Mouse (Mus musculus) cerebellum, adult 2 months (tissue): ENCODE results near the gene Acot12. TPM values are rescaled to one million over a fixed set of nuclear protein-coding genes. Genes with fewer than 3 reads are reported as not detected.
A peak's percentile ranks its signal among the peaks of the same experiment; 100 is the strongest.

Source experiments
- DNase-seq, 2 experiments: peaks; one replicate each; pipeline ENCODE4 v3.0.0; 2021
- H3K27ac ChIP-seq: fragments of 200-500 bp; 2 replicates; pipeline ENCODE4 v1.5.1; 2012; ENCODE audit warnings: low read length, control low read depth, inconsistent platforms; ENCODE audit not compliant: insufficient read depth
- H3K27me3 ChIP-seq: fragments of 200-500 bp; 2 replicates; pipeline ENCODE4 v1.6.1; 2012; ENCODE audit warnings: inconsistent platforms, mild to moderate bottlenecking, low read length, moderate library complexity; ENCODE audit not compliant: control insufficient read depth, insufficient read depth
- H3K4me1 ChIP-seq: fragments of 200-500 bp; 2 replicates; pipeline ENCODE4 v1.6.1; 2011; ENCODE audit warnings: low read length; ENCODE audit not compliant: control insufficient read depth, insufficient read depth
- H3K4me3 ChIP-seq: fragments of 200-500 bp; replicated peaks from 2 replicates; pipeline ENCODE3; 2011; ENCODE audit warnings: mild to moderate bottlenecking, low read depth, low read length, control low read depth; ENCODE audit not compliant: insufficient read depth
- CTCF ChIP-seq: fragments of 200-500 bp; IDR thresholded peaks from 2 replicates; pipeline ENCODE4 v1.5.1; 2011; ENCODE audit warnings: low read depth, mild to moderate bottlenecking, control low read depth, low read length, moderate library complexity, borderline replicate concordance; ENCODE audit not compliant: insufficient read depth
- POLR2A ChIP-seq: fragments of 200-500 bp; IDR thresholded peaks from 2 replicates; pipeline ENCODE4 v1.6.1; 2011; ENCODE audit warnings: low read length, control low read depth, borderline replicate concordance; ENCODE audit not compliant: insufficient read depth
- WGBS: fragments of 180-500 bp; shearing (Covaris S2); methylation state at CpG from one replicate; pipeline ENCODE4 v1.1.7; 2018; 5-methylcytosine and 5-hydroxymethylcytosine counted together
- polyA plus RNA-seq: library from polyadenylated mRNA; depleted of rRNA; stranded (reverse); fragments of >200 nt; gene quantifications from 2 replicates; pipeline ENCODE4 v1.2.3, GENCODE M21; 2012

Gene Acot12
- polyA plus RNA-seq, 1 experiment, result 0.18 TPM

- TF ChIP-seq CTCF, result no peak
- no peak for TF ChIP-seq POLR2A
- Histone ChIP-seq H3K27me3 (no peaks in the 10 kb centered on the region), H3K4me1 (no peaks in the 10 kb centered on the region), H3K4me3 (no peak overlapping the region), H3K27ac (no peak overlapping the region)
- DNase-seq, result no peak
- WGBS, result 81% methylated on average over 7 of the region's 7 CpGs
Measured at GRCm38 (mm10) chr13:91723736-91724119, 17.6 kb upstream of the Acot12 start.

GRCm38 (mm10) chr13:91724211-91724610, 17.1 kb upstream of the Acot12 start:
- Histone ChIP-seq H3K27me3 (no peaks in the 10 kb centered on the region), H3K4me3 (no peak overlapping the region), H3K4me1 (no peaks in the 10 kb centered on the region), H3K27ac (no peak overlapping the region)
- TF ChIP-seq CTCF (no peak), POLR2A (no peak)
- DNase-seq, result no peak
- 65% methylated on average over 3 of the region's 3 CpGs for WGBS

GRCm38 (mm10) chr13:91725130-91725529, 16.2 kb upstream of the Acot12 start:
- no peak for TF ChIP-seq CTCF
- TF ChIP-seq POLR2A, result no peak
- Histone ChIP-seq H3K4me1 (no peaks in the 10 kb centered on the region), H3K4me3 (no peak overlapping the region), H3K27me3 (no peaks in the 10 kb centered on the region), H3K27ac (no peak overlapping the region)
- no peak for DNase-seq
- 76% methylated on average over 3 of the region's 3 CpGs for WGBS

- DNase-seq, result no peak
- TF ChIP-seq CTCF (no peak), POLR2A (no peak)
- Histone ChIP-seq H3K4me3 (no peak overlapping the region), H3K27ac (no peak overlapping the region), H3K27me3 (no peaks in the 10 kb centered on the region), H3K4me1 (no peaks in the 10 kb centered on the region)
Measured at GRCm38 (mm10) chr13:91727899-91728298, 13.4 kb upstream of the Acot12 start.

GRCm38 (mm10) chr13:91737191-91737590, 4.1 kb upstream of the Acot12 start:
- no peaks in the 10 kb centered on the region for H3K4me1 ChIP-seq
- H3K4me3 ChIP-seq, result no peak overlapping the region
- no peak for DNase-seq
- H3K27ac ChIP-seq, result no peak overlapping the region
- no peaks in the 10 kb centered on the region for H3K27me3 ChIP-seq
- 93% methylated on average over 1 of the region's 1 CpGs for WGBS
- TF ChIP-seq CTCF (no peak), POLR2A (no peak)

- Histone ChIP-seq H3K27ac (no peak overlapping the region), H3K4me3 (peak overlapping the region; percentile 50), H3K27me3 (no peaks in the 10 kb centered on the region), H3K4me1 (no peaks in the 10 kb centered on the region)
- no peak for DNase-seq
- WGBS, result 62% methylated on average over 6 of the region's 6 CpGs
- TF ChIP-seq POLR2A, result no peak
- no peak for TF ChIP-seq CTCF
Measured at GRCm38 (mm10) chr13:91740851-91741250, 461 bp upstream of the Acot12 start.

GRCm38 (mm10) chr13:91743180-91743579, 1.9 kb downstream of the Acot12 start:
- no peak for TF ChIP-seq POLR2A
- TF ChIP-seq CTCF, result no peak
- WGBS, result 77% methylated on average over 3 of the region's 3 CpGs
- H3K4me3 ChIP-seq, result no peak overlapping the region
- DNase-seq, result no peak
- H3K27me3 ChIP-seq, result no peaks in the 10 kb centered on the region
- no peak overlapping the region for H3K27ac ChIP-seq
- no peaks in the 10 kb centered on the region for H3K4me1 ChIP-seq

GRCm38 (mm10) chr13:91746470-91746869, 5.2 kb downstream of the Acot12 start:
- TF ChIP-seq CTCF, result no peak
- no peak for TF ChIP-seq POLR2A
- 92% methylated on average over 5 of the region's 5 CpGs for WGBS
- no peak for DNase-seq
- Histone ChIP-seq H3K4me3 (no peak overlapping the region), H3K27ac (no peak overlapping the region), H3K4me1 (no peaks in the 10 kb centered on the region), H3K27me3 (no peaks in the 10 kb centered on the region)
